Mouse (Mus musculus): Measurements from ENCODE around the gene Afdn. TPM values are rescaled to one million over a fixed set of nuclear protein-coding genes. Genes with fewer than 3 reads are reported as not detected.

The Afdn gene
- 100 to 1,000 TPM; 130 to 134 TPM for total RNA-seq (2021)
- long read RNA-seq, partial matches to known transcripts: 2 of 16 reads
- long read RNA-seq, other reads (novel, unspliced or antisense): 14 of 16 reads

DNA sequence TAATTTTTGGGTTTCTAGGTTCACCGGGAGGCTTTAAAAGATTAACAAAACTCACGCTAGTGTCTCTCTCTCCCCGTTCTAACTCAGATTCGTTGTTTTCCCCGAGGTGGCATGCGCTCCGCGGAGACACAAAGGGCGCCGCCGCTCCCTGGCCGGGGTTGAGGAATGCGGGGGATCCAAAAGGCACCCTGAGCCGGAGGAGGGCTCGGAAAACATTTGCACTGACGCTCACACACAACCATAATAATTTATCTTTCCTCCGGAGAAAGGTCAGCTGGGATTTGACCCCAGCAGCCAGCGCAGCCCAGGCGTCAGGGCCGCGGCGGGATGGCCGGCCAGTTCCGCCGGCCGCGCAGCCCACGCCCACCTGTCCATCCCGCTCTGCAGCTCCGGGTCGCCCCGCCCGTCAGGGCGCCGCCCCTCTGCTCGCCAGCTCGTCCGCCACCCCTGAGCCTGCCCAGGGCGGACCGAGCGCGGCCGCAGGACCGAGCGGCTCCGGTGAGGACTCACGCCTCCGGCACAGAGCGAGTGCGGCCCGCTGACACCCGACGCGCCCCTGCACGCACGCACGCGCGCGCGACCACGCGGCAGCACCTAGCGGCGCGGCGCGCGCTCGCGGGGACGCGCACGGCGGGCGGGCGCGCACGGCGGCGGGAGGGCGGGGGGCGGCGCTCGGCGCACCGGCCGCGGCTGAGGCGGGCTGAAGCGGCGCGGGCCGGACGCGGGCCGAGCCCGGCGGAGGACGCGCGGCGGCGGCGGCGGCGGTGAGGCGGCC, at the start of gene Afdn:
Afdn (plus strand) TSS at position 687 of the 775 bp plus-strand sequence.
- DNase-seq (ENCODE audit: low spot score in 2 of 2): peak; percentile 72 to 86

DNA sequence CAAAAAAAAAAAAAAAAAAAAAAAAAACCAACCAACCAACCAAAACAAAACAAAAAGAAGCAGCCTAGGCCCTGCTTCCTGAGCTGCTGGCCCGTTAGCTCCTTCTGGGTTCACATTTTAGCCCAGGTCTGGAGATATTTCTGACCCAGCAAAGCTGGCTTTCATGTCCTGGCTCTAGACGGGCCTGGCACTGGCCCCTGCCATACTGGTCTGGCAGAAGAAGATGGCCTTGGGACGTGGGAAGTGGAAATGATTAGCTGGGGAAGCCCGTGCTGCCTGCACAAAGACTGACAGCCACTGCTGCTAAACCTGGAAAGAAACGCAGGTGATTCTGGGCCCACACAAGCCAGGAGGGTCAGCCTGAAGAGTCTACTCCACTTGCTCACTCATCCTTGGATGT, 49.2 kb upstream of the Afdn start:
- no peak for DNase-seq (ENCODE audit: low spot score in 2 of 2)

DNA sequence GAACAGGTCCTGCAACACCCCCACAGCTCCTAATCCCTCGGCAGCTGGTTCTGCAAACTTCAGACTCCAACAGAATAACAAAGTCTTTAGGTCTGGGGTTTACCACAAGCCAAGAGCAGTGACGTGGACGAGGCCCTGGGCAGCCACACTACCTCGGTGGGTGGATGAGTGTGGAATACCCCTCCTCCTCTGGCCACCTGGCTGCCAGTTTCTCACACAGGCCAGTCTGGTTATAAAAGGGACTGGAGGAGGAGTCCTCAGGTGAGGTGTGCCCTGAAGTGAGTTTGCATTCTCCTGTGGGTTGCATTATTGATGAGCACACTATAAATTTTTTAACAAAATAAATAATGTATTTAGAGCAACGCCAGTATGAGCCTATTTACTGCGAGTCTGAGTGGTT, 48.2 kb upstream of the Afdn start:
- DNase-seq (ENCODE audit: low spot score in 2 of 2): no peak

DNA sequence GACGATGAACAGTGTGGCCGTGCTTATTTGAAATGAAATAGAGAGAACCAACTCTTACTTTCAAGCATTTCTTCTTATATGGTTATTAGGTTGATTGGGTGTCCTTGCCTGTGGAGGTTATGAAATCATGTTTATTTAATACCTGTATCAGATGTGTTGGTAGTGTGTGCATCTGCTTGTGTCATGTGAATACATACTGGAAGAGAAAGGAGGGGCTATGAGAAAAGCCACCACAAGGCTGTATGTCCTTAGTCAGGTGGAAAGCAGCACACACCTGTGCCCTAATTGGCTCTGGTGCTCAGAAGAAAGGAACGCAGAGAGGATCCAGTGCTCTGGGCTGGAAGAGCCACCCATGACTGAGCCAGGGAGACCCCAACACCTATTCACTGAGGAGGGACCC, 47.8 kb upstream of the Afdn start:
- DNase-seq (ENCODE audit: low spot score in 2 of 2): no peak

DNA sequence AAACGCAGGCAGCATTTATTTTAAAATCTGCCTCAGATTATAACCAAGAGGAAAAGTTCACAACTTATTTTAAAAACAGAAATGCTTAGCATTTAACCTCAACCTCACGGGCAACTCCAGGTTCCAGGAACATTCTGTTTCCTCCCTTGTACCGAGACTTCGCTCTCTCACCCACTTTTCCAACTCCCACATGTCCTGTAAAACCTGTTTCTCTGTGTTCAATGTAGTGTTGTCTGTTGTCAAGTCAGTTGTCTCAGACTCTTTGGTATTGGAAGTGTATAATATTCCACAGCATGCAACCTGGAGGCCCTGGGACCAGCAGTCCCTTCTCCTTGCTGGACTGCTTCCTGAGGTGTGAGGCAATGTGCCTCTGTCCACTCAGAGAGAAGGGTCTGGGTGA, 46.2 kb upstream of the Afdn start:
- DNase-seq (ENCODE audit: low spot score in 2 of 2): no peak

DNA sequence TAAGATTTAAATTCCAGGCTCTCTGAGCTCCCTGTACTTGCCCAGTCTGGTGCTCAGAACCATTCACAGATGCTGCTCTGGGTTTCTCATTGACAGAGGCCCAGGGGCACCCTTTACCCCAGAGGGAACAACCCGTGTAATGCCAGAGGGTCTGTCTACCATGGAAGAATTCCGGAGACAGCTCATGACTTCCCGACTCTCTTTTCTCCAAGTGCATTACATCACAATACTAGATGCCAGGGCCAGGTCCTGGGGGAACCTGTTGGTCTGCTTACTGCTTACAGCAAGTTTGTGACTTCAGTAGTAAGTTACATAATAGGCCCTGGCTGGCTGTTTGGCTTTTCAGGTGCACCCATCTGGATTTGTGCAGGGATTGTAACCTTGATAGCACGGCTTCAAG, 45.7 kb upstream of the Afdn start:
- no peak for DNase-seq (ENCODE audit: low spot score in 2 of 2)

DNA sequence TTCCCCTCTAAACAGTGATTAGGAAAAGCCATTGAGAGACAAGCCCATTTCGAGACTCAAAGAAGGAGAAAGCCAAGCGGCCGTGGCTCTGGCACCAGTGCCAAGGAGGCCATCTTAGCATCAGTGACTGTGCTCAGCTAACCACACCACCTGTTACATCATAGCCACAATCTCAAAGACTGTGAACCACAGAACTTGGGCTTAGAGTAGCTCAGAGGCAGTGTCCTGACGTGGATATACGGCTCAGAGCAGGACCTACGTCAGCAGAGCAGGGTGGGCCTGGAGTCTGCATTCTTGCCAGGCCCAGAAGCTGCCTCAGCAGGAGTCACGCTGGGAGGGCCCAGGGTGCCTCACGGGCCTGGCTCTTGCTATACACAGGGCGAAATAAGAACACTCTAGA, 44.8 kb upstream of the Afdn start:
- no peak for DNase-seq (ENCODE audit: low spot score in 2 of 2)

DNA sequence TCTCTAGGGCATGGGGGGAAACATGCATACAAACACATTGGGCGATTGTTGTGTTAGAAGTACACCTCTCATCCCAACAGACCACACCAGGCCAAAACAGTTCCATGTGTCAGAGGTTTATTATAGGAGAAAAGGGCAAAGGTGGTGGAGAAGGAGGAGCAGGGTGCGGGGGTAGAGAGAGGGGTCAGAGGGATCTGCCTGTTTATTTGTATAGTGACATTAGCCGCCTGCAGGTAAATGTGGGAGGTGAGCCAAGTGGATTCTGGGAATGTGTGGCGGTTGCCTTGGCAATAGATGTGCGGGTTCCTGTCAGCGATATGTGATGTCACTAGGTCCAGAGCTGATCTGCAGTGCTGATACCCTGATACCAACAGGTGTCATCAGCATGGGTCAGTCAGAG, 44.0 kb upstream of the Afdn start:
- no peak for DNase-seq (ENCODE audit: low spot score in 2 of 2)

DNA sequence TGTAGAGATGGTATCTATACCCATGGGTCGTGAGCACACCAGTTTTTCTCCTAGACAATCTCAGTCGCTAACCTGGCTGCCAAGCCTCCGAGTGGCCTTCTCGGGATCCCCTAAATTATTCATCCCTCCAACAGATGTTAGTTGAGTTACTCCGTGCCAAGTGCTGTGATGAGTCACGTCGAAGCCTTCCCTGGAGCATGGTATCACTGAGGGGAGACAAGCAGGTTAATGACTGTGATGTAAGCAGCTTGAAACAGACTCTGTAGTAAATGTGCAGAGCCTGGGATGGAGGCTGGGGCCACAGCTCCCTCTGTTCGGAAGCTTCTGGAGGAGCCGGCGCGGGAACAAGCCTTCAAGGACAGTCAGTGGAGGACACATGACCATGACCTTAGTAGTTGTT, 42.9 kb upstream of the Afdn start:
- no peak for DNase-seq (ENCODE audit: low spot score in 2 of 2)

DNA sequence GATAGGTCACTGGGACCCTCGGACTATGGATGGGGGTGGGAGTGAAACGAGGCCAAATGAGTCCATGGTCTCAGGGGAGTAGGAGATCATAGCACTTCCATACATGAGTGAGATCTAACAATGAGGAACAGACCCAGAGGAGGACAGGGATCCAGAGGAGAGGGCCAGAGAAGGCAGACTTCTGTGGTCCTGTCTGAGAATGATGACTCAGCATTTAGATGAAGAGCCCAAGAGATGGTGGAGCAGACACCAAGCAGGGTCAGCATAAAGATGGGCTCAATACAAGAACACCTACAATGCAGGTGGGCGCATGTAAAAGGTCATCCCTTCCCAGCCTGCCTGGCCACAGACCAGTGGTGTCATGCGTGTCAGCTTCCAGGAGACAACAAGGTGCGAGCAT, 40.2 kb upstream of the Afdn start:
- DNase-seq (ENCODE audit: low spot score in 2 of 2): no peak

DNA sequence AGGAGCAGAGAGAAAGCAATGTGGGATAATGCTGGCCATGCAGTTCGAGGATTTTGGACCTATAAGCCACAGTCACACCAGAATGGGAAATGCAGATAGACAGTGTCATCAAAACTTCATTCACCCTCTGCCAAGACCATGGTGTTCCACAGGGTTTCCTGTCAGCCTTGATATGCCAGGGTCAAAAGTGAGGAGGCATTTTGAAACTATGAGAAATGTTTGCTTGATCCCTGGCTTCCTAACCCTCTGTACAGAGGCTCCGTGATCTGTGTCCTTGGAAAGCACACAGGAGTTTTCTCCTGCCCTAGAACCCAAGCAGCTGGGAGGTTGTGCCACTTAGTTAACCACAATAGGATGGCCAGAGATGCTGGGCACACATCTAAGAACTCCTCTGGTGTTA, 39.0 kb upstream of the Afdn start:
- no peak for DNase-seq (ENCODE audit: low spot score in 2 of 2)

DNA sequence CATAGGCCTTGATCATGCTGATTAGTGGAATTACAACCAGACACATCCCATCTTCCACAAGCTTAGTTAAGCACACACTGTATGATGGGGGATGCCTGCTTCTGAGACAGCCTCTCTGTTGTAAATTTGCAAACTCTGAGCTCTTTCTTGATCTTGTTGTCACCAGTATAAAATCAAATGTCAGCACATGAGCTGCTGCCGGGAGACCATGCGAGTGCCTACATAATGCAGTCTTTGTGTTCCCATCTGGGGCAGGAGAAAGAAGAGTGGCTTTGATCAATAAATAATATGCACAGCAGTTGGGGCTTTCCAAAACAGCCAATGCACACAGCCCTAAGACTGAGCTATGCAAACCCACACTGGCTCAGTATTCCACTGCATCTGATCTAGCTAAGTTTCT, 37.9 kb upstream of the Afdn start:
- DNase-seq (ENCODE audit: low spot score in 2 of 2): no peak

DNA sequence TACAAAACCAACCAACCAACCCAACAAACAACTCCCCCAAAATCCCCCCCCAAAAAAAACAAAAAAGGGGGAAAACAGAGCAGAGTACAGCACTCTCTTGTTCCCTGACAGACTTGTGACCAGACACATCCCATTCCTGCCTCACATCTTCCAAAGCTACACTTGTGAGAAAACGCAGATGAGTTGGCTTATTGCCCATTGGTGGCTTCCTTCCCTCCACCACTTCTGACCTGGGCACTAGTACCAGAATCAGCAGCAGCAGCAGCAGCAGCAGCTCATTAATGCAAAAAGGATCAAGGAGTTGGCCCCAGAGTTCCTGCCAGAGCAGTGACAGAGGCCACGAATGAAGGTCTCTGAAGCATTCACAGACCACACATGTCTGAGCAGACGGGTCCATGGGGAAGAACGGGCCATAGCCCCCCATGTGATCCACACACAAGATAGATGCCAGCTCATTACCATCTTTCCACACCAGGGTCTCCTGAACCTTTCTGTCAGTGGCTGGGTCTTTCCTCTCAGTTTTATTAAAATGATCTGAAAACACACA, 35.3 kb upstream of the Afdn start:
- DNase-seq (ENCODE audit: low spot score in 2 of 2): no peak

DNA sequence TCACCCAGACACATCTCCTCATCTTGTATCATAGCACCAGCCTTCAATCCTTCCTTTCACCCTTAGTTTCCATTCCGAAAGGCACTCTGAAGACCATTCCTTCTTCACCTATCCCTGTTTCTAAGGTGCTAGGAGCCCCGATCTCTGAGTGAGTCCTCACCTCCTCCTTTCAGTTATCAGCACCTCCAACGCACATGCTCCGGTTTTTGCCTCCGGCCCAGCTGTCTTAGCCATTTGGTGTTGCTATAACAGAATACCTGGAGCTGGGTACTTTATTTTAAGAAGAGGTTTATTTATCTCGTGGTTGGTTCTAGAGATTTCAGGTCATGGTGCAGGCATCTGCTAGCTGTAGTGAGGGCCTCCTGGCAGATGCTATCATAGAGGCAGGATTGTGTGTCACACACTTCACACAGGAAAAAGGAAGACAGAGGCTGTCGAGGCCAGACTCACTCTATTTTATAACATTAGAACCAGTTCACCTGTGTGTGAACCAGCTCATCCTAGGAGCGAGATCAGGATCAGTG, 33.4 kb upstream of the Afdn start:
- DNase-seq (ENCODE audit: low spot score in 2 of 2): no peak

DNA sequence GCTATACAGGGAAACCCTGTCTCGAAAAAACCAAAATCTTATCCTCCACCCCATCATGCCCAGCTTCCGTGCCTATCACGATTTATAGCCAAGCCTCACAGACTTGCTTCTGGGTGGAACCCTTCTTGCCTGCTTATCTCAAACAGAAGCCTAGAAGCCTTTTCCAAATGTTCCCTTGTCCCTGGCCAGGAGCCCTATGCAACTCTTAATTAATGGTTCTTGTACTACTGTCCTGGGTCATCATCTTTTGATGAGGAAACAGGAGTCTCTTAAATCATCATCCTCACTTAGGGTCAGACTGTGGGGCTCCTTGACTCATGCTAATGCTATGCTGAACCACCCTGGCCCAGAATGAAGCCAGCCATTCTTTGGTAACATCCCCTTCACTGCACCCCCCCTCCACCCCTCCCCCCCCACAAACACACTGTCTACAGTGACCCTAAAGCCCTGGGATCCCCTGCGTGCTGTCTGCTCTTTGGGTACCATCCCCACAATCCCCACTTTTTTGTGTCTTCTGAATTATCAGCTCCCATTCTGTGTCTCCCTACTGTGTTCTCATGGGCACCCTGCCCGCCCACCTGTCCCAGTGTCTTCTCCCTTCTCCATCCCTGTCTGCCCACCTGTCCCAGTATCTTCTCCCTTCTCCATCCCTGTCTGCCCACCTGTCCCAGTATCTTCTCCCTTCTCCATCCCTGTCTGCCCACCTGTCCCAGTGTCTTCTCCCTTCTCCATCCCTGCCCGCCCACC, 29.2 kb upstream of the Afdn start:
- DNase-seq (ENCODE audit: low spot score in 2 of 2): no peak

DNA sequence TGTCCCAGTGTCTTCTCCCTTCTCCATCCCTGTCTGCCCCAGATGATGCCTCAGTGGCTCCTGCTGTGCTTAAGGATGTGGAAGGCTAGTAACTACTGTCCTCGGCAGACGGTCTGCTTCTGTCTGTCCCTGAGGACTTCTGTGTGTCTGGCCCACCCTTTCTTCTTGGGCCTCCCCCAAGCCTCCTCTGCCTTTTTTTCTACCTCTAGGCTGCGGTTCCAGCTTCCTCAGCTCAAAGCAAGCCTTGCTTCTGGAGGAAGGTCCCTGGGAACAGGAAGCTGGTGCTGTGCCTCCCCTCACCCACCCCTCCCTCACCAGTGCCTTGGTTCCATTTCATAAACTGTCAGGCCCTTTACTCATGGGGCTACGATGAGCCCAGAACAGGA, 28.6 kb upstream of the Afdn start:
- no peak for DNase-seq (ENCODE audit: low spot score in 2 of 2)

DNA sequence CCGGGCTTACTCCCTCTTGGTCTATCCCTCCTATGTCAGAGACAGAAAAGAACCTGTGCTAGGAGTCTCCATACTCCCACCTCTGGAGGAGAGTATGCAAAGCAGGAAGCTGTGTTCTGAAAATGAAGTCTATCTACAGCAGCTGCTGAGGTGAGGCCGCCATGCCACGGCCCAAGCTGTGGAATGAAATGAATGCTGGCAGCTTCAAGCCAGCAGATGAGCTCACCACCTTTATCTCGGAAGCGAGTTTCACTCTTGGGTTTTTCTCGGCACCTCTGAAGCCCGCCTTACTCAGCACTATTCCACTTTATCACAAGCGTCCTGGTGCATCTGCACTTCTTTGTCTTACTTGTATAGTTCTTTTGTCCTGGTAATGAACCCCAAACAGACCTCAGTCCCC, 27.7 kb upstream of the Afdn start:
- DNase-seq (ENCODE audit: low spot score in 2 of 2): no peak

DNA sequence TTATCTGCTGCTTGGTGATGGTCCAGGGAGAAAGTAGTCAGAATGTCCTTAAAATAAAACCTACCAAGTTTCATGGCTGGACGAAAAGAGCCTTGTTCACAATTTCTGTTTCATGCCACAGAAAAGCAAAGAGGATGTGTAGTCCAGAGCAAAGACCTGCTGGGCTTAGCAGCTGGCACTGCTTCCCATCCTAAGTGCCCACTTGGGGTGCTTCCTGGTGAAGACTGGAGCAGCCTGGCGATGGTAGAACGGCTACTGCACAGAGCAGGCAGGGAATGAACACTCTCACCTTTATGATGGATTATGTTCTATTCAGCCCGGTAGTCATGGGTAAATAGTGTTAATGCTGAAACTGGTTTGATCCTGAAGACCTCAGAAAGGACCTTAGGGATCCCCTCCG, 26.4 kb upstream of the Afdn start:
- DNase-seq (ENCODE audit: low spot score in 2 of 2): no peak

DNA sequence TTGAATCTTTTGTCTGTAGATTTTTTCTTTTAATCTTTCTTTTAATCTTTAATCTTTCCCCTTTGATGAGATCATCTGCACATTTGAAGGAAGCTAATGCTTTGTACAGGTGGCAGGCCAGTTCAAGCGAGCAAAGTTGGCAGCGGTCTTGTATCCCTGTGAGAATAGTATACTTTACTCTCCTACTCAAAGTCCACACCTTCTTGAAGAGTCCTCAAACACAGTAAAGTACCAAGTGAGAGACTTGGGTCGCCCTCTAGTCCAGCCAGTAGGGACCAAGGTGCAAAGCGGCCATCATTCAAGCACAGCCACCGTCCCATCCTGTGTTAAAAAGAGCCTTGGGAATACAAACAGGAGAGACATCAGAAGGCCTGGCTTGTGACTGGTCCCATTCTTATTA, 25.3 kb upstream of the Afdn start:
- no peak for DNase-seq (ENCODE audit: low spot score in 2 of 2)

DNA sequence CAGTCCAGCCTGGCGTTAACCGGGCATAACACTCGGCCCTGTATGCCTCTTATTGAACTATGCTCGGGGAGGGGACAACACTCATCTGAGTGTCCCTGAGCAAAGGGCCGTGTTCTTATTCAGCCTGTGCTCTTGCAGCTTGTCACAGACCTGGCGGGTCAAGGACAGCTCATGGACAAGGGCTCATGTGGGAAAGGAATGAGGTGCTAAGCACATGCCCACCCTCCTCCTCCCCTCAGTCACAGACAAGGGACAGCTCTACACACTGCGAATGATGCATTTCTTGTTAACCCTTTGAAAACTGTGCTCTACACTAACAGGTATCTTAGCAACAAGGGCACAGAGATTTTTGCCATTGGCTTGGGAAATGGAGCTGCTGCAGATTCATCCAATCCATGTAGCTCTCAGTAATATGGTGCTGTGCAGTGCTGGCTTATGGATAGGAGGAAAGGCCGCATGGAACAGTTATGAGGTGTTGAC, 24.5 kb upstream of the Afdn start:
- DNase-seq (ENCODE audit: low spot score in 2 of 2): no peak

DNA sequence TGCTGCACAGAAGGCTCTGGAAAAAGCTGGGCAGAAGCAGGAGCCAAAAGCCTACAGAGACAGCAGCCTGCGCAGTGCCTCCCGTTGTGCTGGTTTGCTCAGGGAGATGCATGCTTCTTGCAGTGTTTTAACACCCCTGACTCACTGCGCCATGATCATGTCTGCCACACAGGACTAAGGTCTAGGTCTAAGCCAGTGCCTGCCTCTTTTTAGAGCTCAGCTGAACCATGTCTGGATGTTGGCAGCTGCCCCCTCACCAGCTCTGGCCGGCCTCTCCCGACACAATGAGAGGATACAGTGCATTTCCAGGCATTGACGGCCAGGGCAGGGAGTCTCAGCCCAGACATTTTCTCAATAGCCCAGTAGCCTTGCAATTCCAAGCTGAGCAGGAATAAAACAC, 23.0 kb upstream of the Afdn start:
- no peak for DNase-seq (ENCODE audit: low spot score in 2 of 2)

DNA sequence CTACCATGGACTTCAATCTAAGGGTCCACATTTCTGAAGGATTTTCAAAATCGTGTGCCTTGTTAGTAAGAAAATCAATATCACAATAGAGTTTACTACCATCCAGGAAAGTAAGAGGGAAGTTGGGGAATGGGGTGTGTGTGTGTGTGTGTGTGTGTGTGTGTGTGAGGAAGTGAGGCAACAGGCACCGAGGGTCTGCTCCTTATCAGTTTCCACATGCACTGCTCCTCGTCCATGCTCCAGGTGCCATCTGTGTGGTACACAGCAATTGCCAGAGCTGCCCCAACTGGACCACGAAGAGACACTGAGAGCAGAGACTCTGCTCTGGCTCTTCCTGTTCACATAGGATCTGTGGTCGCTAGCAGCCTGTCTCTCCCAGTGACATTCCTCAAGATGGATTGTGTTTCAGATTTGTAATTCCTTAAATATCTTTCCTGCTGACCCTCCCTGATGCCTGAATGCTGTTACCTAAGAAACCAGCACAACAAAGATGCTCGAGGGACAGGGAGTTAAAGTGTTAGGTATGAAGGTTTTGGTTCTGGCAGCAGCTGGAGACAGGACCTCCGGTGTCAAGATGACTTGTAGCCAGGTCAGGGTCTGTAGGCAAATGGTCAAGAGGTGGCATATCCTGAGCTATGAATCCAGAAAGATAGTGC, 22.1 kb upstream of the Afdn start:
- no peak for DNase-seq (ENCODE audit: low spot score in 2 of 2)
